ENCODE assay signal across 9 mouse cellular contexts in genomic region chr2:153436641-153437305, GRCm38 (mm10). TPM values are rescaled to one million over a fixed set of nuclear protein-coding genes. Genes with fewer than 3 reads are reported as not detected.
DNase-seq lines count a peak whose midpoint lies in the region; ATAC-seq and TF ChIP-seq lines count a peak whose summit lies in the region.
"Had no signal": no experiment of that assay in that cellular context is flagged by ENCODE, and none has a peak within 500 bp of the region (broad histone marks: within the 10 kb centered on the region; RNA-seq: fewer than 3 reads in every experiment).

No protein-coding gene starts in this region.

- no peaks in the 10 kb centered on the region for H3K27me3 ChIP-seq in embryonic facial prominence, embryonic 15.5 days
- no peaks in the 10 kb centered on the region for H3K27me3 ChIP-seq in hindbrain, embryonic 13.5 days
- H3K27me3 ChIP-seq in limb, embryonic 15.5 days = no peaks in the 10 kb centered on the region
- H3K27me3 ChIP-seq in neural tube, embryonic 13.5 days = no peaks in the 10 kb centered on the region

- 0 out of 2 replicates have a peak, but pooled peaks have one; percentile 20 for ATAC-seq in embryonic facial prominence, embryonic 15.5 days (ENCODE audit: insufficient number of reproducible peaks, low FRiP score, low TSS enrichment, low read depth)
- ATAC-seq in hindbrain, embryonic 13.5 days (ENCODE audit: low FRiP score) = no peak
- no peak for ATAC-seq in limb, embryonic 15.5 days (ENCODE audit: insufficient number of reproducible peaks, low FRiP score, low TSS enrichment, low read depth)
- ATAC-seq in neural tube, embryonic 13.5 days (ENCODE audit: low read depth) = no peak

- H3K4me2 ChIP-seq in embryonic facial prominence, embryonic 15.5 days (replicated peaks) = peak overlapping the region; percentile 26
- H3K4me2 ChIP-seq in hindbrain, embryonic 13.5 days = peak overlapping the region; percentile 21; the same call in 1 of the 2 replicates
- H3K4me2 ChIP-seq in limb, embryonic 15.5 days = peak overlapping the region; percentile 15; the same call in 1 of the 2 replicates
- H3K4me2 ChIP-seq in neural tube, embryonic 13.5 days = peak overlapping the region; percentile 21

- no peak for TF ChIP-seq CTCF in gastrocnemius, adult 2 months (IDR thresholded peaks at IDR 0.05)

- H3K9ac ChIP-seq in embryonic facial prominence, embryonic 15.5 days = no peak overlapping the region
- peak overlapping the region; percentile 51; the same call in 1 of the 2 replicates for H3K9ac ChIP-seq in hindbrain, embryonic 13.5 days
- no peak overlapping the region for H3K9ac ChIP-seq in limb, embryonic 15.5 days
- H3K9ac ChIP-seq in neural tube, embryonic 13.5 days = peak overlapping the region; percentile 38

- no peak for DNase-seq in gastrocnemius, adult 2 months
- DNase-seq in gastrocnemius, postnatal 25 days = no peak
- DNase-seq in thymus, postnatal 4 days = no peak
- no peak for DNase-seq in layer of hippocampus, adult 9-10 months (ENCODE audit: low spot score)

- peak overlapping the region; percentile 24; the same call in 1 of the 2 replicates for H3K4me3 ChIP-seq in gastrocnemius, adult 2 months
- 0 out of 2 replicates have a peak overlapping the region, but pooled peaks have one; percentile 0 for H3K4me3 ChIP-seq in embryonic facial prominence, embryonic 15.5 days (replicated peaks)
- no peak overlapping the region for H3K4me3 ChIP-seq in hindbrain, embryonic 13.5 days
- H3K4me3 ChIP-seq in limb, embryonic 15.5 days = no peak overlapping the region
- H3K4me3 ChIP-seq in neural tube, embryonic 13.5 days = no peak overlapping the region

- peaks cover 73% of the 10 kb centered on the region for H3K4me1 ChIP-seq in embryonic facial prominence, embryonic 15.5 days
- H3K4me1 ChIP-seq in hindbrain, embryonic 13.5 days (replicated peaks) = peaks cover 95% of the 10 kb centered on the region
- peaks cover 75% of the 10 kb centered on the region for H3K4me1 ChIP-seq in limb, embryonic 15.5 days
- H3K4me1 ChIP-seq in neural tube, embryonic 13.5 days (replicated peaks) = peaks cover 95% of the 10 kb centered on the region

- no peaks in the 10 kb centered on the region for H3K9me3 ChIP-seq in embryonic facial prominence, embryonic 15.5 days (replicated peaks)
- H3K9me3 ChIP-seq in hindbrain, embryonic 13.5 days = no peaks in the 10 kb centered on the region
- H3K9me3 ChIP-seq in limb, embryonic 15.5 days = no peaks in the 10 kb centered on the region
- H3K9me3 ChIP-seq in neural tube, embryonic 13.5 days = no peaks in the 10 kb centered on the region

- whole genome bisulfite sequencing in embryonic facial prominence, embryonic 15.5 days = 14% methylated on average over 6 of the region's 6 CpGs
- 32% methylated on average over 6 of the region's 6 CpGs for WGBS in hindbrain, embryonic 13.5 days
- 21% methylated on average over 6 of the region's 6 CpGs for WGBS in limb, embryonic 15.5 days
- whole genome bisulfite sequencing in neural tube, embryonic 13.5 days = 38% methylated on average over 6 of the region's 6 CpGs

- peak overlapping the region; percentile 62 for H3K27ac ChIP-seq in gastrocnemius, adult 2 months
- H3K27ac ChIP-seq in embryonic facial prominence, embryonic 15.5 days (replicated peaks) = peak overlapping the region; percentile 86
- H3K27ac ChIP-seq in hindbrain, embryonic 13.5 days = peak overlapping the region; percentile 77
- peak overlapping the region; percentile 85 for H3K27ac ChIP-seq in limb, embryonic 15.5 days
- H3K27ac ChIP-seq in neural tube, embryonic 13.5 days (replicated peaks) = peak overlapping the region; percentile 74

- intact Hi-C loops in gastrocnemius, adult 2 months (cut with DNase I) = no loop called here

- H3K36me3 ChIP-seq in embryonic facial prominence, embryonic 15.5 days = peaks cover 14% of the 10 kb centered on the region; the same call in 1 of the 2 replicates
- H3K36me3 ChIP-seq in hindbrain, embryonic 13.5 days = peaks cover 41% of the 10 kb centered on the region
- peaks cover 12% of the 10 kb centered on the region for H3K36me3 ChIP-seq in limb, embryonic 15.5 days
- peaks cover 34% of the 10 kb centered on the region for H3K36me3 ChIP-seq in neural tube, embryonic 13.5 days

RNA-seq across cellular contexts. Expression of gene 4930404H24Rik, which starts 55.8 kb away (rescaled TPM):
- total RNA-seq in gastrocnemius, adult 2 months (2021) = not detected
- total RNA-seq in gastrocnemius, postnatal 25 days (2021) = not detected
- polyA plus RNA-seq in embryonic facial prominence, embryonic 15.5 days (2015; fragmentation: Nextera tagmentation; extraction: Ambion mirVana) = not detected in 2 replicates
- polyA plus RNA-seq in hindbrain, embryonic 13.5 days (2015; fragmentation: Nextera tagmentation; extraction: Ambion mirVana) = not detected in 2 replicates
- polyA plus RNA-seq in limb, embryonic 15.5 days (2015; fragmentation: Nextera tagmentation; extraction: Ambion mirVana) = not detected in 2 replicates
- polyA plus RNA-seq in neural tube, embryonic 13.5 days (2015; fragmentation: Nextera tagmentation; extraction: Ambion mirVana) = not detected in 2 replicates
- total RNA-seq: gastrocnemius, postnatal 4 days had no signal

Comparison
In these comparisons a context has a peak if more than half of its experiments do, and no peak if none do; other contexts are left out.
1. H3K4me3 ChIP-seq: peak in gastrocnemius, adult 2 months (single experiment) and embryonic facial prominence, embryonic 15.5 days (single experiment); none in hindbrain, embryonic 13.5 days (single experiment), limb, embryonic 15.5 days (single experiment) and neural tube, embryonic 13.5 days (single experiment).
2. H3K9ac ChIP-seq: peak in hindbrain, embryonic 13.5 days (single experiment) and neural tube, embryonic 13.5 days (single experiment); none in embryonic facial prominence, embryonic 15.5 days (single experiment) and limb, embryonic 15.5 days (single experiment).
3. Peak in every context shown above with its lines, with median percentiles within 50 percentile points of each other: H3K27ac ChIP-seq and H3K4me2 ChIP-seq.